Mouse (Mus musculus): ENCODE results near the gene Fchsd2.

The Fchsd2 gene

DNA sequence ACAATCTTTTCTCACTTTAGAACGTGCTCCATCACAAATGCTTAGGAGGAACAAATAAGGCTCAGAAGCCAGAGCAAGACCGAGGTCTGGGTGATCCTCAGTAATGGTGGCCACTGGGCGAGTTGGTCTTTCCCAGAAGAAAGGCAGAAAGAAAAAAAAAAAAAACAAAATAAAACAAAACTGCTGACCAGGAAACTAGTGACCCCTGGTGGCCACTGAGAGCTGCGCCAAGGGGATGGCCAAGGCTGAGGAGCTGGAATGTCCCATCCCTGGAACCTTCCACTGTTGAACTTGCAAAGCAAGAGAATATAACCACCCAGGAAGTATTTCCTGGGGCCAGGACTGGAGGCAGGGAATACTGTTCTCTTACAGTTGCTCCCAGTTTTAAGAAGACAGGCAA, 195.8 kb downstream of the Fchsd2 start:
- peak; percentile 83 for DNase-seq (ENCODE audit: low read depth)

DNA sequence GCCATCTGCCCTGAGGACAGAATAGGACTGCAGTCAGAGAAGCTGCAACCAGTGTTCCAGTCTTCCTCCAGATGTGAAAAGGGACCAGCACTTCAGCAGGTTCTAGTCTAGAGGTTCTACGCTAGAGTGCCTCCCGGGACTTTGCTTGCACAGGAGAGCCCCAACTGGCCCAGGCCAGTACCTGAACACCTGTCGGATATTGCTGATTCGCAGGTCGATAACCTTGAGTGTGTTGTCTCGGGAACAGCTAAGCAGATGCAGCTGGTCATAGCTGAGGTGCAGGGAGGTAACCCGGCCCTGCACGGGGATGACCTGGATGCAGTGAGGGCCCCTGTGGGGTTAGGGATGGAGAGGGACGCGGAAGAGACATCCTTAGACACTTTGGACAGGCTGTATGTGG, 197.7 kb downstream of the Fchsd2 start:
- no peak for DNase-seq (ENCODE audit: low read depth)

DNA sequence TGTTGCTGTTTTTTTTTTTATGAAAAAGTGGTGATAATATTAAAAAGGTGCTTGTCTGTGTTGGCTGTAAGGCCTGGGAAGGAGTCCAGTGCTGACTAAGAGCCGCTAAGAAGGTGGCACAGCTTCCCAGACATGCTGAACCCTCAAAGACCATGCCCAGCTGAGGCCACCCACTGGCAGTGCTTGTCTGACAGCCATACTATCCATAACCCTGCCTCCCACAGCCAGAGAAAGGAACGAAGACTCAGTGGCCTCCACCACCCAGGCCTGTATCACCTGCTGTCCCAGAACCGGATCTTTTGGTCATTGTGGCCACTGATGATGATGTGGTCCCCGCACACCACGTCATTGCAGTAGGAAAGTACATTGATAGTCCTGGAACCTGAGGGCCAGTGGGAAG, 198.5 kb downstream of the Fchsd2 start:
- DNase-seq (ENCODE audit: low read depth), result no peak

DNA sequence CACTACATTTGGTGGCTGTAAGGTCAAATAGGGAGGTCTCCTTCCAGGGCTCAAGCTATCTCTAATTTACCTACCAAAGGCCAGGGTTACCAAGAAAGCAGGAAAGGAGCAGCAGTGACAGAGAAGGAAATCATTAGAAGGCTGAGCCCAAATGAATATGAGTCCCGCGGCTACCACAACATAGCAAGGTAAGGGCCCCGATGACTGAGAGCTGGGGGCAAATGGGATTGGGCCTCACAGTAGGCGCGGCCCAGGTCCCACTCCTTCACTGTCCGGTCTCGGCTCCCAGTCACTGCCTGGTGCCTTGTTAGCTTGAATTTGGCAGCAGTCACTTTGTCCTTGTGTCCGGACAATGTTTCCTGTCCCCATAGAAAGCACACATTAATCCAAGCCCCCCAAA, 199.0 kb downstream of the Fchsd2 start:
- DNase-seq (ENCODE audit: low read depth), result no peak

DNA sequence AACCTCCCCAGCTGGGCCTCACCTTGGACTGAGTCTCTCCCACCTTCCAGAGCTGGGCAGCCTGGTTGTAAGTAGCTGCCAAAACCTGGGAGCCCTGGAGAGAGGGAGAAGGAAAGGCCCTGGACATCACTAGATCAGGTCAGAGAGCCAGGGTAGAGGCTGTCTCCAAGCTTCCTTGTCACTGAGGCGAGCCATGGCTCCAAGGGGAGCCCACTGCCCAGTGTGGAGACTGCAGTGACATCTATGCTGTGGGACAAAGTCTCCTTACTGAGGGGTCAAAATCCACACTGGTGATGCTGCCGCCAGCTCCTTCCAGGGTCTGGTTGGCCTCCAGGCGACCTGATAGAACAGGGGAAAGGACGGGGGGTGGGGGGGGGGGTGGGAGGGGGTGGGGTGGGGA, 199.4 kb downstream of the Fchsd2 start:
- DNase-seq (ENCODE audit: low read depth), result no peak

DNA sequence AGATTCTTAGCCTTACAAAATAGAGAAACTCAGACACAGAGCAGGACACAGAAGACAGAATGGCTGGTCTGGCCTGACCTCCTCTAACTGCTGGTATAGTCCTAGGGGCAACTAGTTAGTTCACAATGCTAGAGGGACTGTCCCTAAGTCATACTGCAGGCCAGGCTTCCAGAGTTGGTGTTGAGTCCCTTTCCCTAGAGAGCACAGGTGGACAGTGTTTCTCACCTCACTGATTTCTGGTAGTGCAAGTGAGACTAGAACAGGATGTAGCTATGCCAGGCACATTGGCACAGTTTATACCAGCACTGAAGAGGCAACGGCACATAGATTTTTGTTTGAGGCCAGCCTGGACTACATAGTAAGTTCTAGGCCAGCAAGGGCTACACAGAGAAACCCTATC, 200.0 kb downstream of the Fchsd2 start:
- DNase-seq (ENCODE audit: low read depth), result no peak

DNA sequence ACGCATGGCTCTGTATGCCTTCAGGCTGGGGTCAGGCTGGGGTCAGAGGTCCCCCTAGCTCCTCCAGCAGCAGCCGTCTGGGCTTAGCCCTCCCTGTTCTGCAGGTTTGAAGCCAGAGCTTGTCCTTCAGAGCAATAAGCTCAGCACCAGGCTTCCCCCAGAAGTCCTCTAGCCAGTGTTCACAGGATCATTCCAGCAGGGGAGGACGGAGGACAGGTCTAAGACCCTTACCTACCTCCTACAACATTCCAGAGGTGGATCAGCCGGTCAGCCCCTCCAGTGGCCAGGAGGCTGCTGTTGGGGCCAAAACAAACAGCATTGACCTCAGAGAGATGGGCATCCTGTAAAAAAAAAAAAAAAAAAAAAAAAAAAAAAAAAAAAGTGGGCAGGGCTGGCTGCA, 200.5 kb downstream of the Fchsd2 start:
- no peak for DNase-seq (ENCODE audit: low read depth)

DNA sequence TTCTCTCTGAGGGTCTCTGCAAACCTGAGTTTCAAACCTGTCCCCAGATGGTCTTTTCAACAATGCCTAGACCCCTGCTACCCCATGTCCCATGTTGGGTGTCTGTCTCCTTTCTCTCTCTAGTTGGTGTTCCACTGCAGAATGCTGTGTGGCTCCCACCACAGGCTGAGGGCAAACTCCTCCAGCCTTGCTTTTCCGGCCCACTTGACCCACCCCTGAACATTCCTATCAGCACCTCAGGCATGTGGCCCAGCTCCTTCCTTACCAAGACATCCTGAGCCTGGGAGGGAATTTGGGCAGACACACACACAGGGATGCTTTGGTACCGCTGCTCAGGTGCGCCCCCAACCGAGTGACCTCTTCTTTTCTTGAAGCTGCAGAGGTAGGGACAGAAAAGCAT, 200.9 kb downstream of the Fchsd2 start:
- no peak for DNase-seq (ENCODE audit: low read depth)

DNA sequence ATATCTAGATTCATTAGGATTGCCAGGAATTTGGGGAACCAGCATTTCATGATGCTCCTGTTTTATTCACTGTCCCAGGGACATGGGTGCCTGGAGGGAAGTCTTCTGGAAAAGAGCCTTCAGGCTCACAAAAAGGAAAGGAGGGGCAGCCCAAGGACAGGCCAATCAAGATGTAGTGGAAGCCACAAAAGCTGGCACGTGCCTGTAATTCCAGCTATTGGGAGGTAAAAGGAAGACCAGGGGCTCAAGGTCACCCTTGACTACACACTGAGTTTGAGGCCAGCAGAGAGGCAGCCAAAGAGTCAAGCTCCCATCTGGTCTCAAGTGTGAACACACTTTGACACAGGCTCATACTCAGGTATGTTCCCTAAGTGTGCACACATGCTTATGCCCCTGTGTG, 202.8 kb downstream of the Fchsd2 start:
- DNase-seq (ENCODE audit: low read depth), result no peak

DNA sequence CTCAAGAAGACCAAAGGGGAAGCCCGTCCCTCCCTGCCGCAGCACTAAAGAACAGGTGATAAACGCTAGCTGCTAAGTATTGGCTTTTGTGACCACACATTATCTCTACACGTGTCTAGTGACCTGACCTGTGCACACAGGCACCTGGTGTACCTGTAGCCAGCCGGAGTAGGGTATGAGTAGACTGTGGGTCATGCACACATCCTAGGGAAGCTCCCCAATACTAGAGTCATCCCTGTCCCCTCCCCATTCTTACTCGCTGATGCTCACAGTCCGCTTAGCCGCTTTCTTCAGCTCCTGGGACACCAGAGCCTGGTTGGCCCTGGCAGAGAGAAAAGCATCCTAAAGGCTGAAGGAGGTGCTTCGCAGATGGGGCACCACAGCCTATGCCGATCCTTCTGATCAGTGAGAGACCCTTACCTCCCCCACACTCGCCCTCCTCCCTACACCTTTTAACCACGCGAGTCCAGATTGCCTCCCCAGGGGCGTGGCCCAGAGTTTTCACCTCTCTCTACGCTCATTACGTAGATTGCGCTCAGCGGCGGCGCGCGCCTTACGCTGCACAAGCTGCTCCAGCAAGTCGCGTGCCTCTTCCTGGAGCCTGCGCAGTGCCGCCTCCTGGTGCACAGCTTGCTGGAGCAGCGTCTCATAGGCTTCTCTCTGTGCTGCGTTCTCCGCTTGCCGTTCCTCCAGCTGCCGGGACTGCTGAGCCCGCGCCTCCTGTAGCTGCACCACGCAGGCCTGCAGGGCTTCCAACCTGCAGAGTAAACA, 203.8 kb downstream of the Fchsd2 start:
- no peak for DNase-seq (ENCODE audit: low read depth)

DNA sequence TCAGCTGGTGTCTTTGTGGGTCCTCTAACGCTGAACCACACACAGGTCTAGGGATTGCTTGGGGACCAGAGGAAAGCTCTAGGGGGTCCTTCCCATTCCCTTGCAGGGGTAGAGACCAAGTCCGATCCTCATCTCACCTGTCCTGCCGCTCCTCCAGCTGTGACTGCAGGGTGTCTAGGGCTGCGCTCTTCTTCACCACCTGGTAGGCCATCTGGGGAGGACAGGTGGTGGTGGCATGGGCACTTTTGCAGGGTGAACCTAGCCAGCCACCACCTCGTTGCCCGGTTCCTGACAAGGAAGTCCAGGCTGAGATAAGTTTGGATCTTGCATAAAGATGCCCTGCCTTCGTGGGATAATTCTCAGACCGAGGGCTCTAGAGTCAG, 204.4 kb downstream of the Fchsd2 start:
- DNase-seq (ENCODE audit: low read depth), result no peak

DNA sequence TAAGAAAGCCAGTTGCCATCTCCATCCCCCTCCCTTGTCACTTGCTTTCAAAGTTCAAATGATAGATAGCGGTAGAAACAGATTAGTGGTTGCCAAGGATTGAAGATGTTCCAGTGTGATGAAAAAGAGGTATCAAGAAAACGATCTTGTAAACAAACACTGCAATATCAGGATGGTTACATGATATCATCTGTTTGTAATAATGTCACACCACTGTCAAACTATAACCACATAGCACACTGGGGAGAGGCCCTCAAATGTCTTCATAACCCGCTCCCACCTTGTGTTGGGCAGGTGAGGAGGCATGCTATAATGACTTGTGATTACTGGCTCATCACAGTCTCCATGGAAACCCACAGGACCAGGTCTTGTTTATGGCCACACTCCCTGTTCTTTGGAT, 205.7 kb downstream of the Fchsd2 start:
- no peak for DNase-seq (ENCODE audit: low read depth)

DNA sequence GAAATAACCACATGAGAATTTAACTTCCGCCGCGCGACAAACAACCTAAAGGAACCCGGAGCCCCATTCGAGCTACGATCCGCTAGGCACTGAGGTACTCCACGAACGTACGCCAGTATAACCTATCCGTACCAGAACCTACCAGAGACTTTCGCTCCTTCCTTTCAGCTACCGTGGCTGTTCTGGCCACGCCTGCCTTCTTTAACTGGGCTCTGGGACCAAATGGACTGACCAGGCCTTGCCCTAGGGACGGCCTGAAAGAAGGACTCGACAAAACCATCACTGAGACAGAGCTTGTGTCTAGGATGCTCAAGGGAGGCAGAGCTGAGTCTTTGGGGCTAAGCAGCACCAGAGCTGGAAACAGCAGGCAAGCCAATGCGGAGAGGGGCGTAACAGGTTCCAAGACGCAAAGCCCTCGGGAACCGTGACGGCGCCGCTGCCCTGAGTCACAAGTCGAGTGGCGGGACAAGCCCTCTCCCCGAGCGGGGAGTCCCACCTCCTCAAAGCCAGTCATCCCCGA, 208.8 kb downstream of the Fchsd2 start:
- peak; percentile 47 for DNase-seq (ENCODE audit: low read depth)

DNA sequence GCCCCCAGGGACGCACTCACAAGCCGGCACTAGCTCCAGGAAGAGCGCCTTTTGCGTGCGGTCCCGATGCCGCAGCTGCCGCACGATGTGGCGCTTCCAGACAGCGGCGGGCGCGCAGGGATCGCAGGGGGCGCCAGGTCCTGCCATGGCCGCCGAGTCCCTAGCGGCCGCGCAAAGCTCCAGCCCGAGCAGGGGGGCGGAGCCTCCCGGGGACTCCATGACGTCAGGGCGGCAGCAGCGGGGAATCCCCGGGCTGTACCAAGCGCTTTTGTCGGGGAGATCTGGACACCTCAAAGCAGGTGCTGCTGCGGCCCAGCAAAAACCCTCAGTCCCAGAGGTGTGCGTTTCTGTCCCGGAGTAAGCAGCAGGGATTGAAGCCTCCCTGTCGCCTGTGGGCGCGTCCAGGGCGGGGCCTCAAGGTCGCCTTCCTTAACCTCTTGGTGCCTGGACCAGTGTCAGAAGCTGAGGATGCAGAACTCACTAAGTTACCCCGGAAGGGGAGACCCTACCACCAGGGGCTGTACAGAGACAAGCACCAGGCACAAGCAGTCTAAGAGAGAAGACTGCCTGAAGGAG, 209.3 kb downstream of the Fchsd2 start, which contains the start of gene Atg16l2:
Gene Atg16l2 (minus strand): TSS at position 371 of the 576 bp plus-strand sequence.
- peak; percentile 90 for DNase-seq (ENCODE audit: low read depth)

DNA sequence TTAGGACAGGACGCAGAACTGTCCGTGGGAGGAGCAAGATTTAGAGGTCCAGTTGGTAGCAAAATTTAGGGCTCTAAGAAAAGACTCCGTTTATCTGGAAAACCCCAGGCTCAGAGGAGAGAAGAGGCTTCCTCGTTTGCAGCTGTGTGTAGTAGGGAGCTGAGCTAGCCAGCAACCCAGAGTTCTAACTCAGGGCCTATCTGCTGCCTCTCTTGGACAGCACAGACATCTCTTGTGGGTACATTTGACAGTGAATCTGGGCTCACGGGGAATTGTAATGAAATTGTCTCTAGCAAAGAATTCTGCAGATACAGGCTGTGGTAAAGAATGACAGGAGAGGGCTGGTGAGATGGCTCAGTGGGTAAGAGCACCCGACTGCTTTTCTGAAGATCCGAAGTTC, 210.0 kb downstream of the Fchsd2 start:
- DNase-seq (ENCODE audit: low read depth), result no peak

DNA sequence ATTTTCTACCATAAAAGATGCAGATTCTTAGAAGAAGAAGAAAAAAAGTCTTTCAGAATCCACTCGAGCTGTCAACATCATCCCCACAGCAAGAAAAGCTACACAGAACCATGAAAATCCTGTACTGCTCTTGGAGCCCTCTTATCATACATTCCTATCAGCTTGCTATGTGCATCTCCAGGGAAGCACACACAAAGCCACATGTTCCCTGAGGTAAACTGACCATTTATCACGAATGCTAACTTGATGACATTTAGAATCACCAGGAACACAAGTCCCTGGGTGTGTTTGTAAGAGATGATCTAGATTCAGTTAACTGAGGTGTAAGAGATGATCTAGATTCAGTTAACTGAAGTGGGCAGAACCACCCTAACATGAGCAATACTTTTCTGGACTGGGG, 214.2 kb downstream of the Fchsd2 start:
- peak; percentile 63 for DNase-seq (ENCODE audit: low read depth)

DNA sequence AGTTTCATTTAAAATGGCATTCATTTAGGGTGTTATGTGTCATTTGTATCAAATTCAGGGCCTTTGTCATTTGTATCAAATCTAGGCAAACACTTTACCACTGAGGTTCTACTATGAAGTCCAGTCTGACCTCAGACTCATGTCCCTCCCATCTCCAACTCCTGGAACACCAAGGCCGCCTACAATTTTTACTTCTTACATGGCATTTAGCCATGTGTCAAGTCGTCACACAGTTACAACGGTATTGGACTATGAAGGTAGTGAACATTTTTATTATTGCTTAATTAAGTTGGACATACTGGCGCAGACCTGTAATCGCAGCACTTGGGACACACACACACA, 217.3 kb downstream of the Fchsd2 start:
- DNase-seq (ENCODE audit: low read depth), result no peak

DNA sequence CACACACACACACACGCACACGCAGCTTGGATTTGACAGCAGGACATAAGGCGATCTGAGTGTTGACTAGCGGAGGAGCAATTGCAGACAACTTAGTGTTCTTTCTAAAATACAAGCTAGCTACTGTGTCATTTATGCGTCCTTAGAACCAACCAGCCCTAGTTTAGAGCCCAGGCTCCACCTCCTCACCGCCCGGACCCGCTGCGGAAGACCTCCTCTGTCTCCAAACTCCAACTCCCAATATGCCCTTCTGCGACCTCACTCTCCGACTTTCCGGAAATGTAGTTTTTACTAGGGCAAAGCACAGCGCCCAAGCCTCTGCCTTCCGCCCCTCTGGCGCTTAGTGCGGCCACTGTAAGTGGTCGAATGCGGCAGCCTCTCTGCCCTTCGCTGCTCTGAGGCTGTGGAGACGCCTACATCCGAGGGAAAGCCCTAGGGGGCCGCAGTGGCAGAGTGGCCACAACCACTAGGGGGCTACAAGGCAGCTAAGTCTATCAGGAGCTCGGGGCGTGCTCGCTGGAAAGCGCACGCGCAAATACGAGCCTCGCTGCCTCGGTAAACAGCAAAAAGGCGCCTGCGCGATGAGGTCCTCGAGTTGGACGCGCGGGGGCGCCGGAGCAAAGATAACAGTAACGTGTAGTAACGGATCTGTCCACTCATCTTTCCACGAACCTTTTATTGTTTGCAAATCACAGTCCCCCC, 217.8 kb downstream of the Fchsd2 start:
- peak; percentile 99 for DNase-seq (ENCODE audit: low read depth)

DNA sequence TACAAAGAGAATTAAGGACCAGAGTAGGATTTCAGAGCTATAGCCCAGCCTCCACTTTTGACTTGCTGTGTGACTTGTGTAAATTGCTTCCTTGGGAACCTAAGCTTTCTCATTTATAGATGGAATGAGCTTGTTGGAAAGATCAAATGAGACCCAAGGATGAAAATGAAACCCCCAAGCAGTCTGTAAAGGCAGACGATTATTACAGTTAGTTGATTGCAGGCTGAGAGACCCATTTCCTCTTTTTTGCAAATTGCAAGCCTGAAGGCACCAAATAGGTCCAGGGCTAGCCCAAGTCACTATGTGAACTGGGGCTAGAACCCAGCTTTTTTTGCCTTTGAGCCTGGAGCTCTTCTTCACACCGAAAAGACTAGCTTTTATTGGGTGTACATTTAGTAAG, 218.4 kb downstream of the Fchsd2 start:
- DNase-seq (ENCODE audit: low read depth), result no peak

DNA sequence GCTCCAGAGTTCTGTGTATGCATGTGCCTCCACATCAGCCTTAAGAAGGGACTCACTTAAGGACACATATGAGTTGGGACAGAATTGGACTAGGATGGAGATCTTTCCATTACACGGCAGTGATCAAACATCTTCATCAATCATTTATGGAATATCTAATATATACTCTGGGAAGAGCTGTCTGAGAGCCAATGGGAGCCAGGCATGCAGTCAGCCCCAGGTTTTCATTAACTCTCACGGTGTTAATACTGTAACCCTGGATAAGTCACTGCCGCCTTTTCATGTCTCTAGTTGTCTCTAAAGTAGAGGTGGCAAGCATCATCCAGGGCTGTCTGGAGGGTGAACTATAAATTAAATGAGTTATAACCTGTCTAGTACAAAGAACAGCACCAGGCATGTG, 220.4 kb downstream of the Fchsd2 start:
- no peak for DNase-seq (ENCODE audit: low read depth)

DNA sequence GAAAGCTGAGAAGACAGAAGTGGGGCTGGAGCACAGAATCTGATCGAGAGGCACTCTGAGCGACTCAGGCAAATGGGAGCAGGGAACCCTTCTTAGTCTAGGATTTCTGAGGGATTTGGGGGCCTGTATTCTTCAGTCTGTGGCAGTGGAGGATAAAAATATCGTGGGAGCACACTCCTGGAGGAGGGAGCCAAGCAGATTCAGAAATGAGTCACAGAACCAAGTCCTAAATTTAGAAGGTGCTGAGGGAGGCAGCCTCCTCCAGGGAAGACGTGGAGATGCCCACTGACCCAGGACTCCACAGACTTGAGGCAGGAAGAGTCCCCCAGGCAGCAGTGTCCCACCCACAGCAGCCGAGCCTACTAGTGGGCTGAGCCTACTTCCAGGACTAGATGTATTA, 221.7 kb downstream of the Fchsd2 start:
- DNase-seq (ENCODE audit: low read depth), result peak; percentile 30

DNA sequence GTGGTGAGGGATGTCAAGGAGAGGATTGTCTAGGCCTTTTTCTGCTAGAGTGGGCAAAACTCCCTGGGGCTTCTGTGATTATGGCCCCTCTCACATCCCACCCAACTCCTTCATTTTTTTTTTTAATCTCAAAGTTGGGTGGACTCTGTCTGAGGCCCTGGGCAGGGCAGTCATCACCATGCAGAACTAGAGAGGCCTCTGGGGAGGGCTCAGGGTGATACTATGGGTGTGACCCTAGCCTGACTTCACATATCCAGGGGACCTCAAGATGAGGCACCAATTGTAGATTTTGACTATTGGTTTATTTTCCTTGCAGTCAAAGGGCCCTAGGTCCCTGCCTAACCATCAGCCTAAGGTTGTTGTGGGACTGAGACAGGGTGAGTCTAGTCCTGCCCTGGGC, 223.0 kb downstream of the Fchsd2 start:
- no peak for DNase-seq (ENCODE audit: low read depth)

DNA sequence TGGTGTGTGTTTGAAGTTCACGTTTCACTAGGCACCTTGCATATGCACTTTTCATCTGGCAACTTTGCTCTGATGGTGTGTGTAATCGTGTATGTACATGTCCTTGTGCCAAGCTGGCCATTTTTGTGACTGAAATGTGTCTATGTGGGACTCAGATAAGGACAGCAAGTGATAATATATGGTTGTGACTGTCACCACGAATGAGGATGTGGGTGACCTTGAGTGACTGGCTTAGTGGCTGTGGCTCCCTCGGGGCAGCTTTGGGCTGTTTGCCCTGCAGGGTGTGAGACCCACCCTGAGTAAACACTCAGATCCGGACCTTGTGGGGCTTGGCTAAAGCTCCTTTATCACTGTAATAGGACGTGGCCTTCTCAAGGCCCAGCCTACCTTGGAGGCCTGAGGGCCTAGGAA, 223.9 kb downstream of the Fchsd2 start:
- no peak for DNase-seq (ENCODE audit: low read depth)

Measured in NIH3T3 (cell line).